Mouse (Mus musculus): Measurements from ENCODE around the gene Zfp3.

DNA sequence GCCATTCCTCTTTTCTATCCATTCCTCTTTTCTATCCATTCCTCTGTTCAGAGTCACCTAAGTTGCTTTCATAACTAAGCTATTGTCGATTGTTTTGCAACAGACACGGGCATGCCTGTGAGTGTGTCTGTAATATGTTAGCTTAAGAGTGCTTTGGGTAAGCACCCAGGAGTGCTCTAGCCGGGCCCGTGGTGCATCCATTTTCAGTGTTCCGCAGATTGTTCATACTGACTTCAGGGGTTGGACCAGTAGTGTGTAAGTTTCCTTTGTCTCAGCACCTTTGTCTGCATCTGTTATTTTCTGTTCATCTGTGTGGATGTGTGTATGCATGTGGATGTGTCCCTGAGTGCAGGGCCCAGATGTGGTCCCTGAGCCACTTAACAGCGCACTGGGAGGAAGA lies 13.6 kb downstream of the Zfp3 start:
- TF ChIP-seq POLR2A (IDR thresholded peaks at IDR 0.05; ENCODE audit: low read depth, low read length) (no peak), CTCF (IDR thresholded peaks at IDR 0.05; ENCODE audit: extremely low read depth, insufficient read length, insufficient replicate concordance, low read depth, low read length) (no peak)

All from small intestine, adult 2 months (tissue).